Mouse (Mus musculus) kidney, adult 18-20 months (tissue): ENCODE measurements around the gene Acap1.
"Not testable (repeated sequence)": the region's sequence is repeated elsewhere in the genome, so short reads cannot be mapped to it uniquely, and the experiment has no call there.

Source experiments
- DNase-seq: peaks from one replicate; pipeline ENCODE4 v3.0.0; 2021

The Acap1 gene

DNA sequence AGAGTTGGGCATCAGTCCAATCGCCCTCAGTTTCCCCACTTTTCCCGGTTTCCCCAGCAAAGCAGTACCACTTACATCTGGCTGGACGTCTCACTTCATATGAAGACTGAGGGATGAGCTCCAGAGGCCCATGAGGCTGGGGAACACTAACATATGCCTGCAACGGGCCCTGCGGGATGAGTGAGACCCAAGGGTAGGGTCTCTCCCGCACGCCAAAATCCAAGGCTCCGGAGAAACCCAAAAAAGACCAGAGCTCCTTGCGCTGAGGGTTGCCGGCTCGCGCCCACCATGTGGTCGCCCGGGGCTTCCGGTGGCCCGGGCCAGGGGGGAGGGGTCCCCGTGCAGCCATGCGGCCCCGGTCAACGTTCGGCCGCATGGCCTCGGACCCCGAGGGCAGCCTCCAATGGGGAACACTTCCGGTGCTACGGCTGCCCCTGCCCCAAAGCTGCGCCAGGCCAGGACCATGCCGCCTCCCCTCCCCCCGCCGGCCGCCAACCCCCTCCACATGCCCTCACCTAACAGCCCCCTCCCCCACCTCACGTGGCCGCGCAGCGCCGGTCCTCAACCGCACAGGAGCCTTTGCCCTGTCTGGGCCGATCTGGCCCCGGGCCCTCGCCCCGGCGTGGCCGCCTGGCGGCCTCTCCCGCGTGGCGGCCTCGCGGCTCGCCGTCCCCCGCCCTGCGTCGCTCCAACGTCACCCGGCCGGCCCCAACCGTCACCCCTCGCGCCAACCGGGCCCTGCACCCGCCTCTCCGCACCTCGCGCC lies 25.1 kb upstream of the Acap1 start:
- peak; percentile 50 for DNase-seq

DNA sequence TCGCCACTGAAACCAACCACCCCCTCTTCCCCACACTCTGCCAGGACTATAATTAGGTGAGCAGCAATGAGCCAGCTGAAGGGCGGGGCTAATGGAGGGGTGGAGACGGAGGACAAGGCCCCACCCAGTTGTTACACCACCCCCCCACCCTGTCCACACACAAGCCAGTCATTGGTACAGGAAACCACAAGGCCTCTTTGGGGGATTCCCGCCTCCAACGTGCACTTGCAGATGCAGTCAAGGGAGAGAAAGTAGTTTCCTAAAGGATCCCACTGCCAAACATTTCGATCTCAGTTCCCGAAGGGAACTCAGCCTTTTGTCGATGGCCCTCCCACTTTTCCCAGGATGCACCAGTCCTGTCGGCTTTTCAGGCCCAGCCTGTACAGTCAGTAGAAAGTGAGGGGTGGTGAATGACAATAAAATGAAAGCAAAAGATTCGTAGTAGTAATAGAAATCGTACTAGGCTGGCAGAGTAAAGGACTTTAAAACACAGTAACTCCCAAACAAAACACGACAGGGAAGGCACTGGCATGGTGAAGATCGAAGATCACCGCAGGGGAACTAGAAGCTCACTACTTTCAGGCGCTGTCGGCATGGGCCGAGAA lies 24.4 kb upstream of the Acap1 start:
- DNase-seq, result peak; percentile 88

DNA sequence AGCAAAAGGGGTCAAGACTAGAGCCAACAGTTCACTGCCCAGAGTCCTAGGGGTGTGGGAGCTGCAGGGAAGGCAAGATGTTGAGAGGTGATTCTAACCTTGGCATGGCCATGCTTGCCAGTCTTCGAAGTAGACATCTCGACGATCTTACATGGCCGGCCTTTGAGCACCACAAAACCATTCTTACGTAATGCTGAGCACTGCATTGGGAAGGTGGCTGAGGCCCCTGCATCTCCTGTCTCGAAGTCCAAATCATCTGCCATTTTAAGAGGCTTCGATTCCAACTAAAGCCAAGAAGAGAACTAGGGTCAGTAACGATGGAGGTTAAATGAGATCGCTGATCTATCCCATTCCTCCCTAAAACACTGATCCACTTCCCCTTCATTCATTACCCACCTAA lies 23.7 kb upstream of the Acap1 start:
- no peak for DNase-seq

DNA sequence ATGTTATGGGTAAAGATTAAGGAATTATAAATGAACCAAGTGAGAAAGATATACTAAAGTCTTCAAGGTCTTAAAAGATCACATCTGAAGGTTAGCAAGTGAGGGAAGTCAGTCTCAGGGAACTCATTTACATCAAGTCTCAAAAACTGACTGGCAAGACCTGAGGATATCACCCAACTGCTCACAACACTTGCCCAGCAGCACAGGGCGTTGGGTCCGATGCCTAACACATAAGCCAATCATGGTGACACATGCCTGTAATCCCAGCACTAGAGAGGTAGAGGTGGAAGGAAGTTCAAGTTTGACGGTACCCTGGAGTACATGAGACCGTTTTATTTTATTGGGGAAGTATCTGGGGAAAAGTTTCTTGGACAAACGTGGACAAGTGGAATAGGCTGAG lies 22.8 kb upstream of the Acap1 start:
- DNase-seq, result no peak

DNA sequence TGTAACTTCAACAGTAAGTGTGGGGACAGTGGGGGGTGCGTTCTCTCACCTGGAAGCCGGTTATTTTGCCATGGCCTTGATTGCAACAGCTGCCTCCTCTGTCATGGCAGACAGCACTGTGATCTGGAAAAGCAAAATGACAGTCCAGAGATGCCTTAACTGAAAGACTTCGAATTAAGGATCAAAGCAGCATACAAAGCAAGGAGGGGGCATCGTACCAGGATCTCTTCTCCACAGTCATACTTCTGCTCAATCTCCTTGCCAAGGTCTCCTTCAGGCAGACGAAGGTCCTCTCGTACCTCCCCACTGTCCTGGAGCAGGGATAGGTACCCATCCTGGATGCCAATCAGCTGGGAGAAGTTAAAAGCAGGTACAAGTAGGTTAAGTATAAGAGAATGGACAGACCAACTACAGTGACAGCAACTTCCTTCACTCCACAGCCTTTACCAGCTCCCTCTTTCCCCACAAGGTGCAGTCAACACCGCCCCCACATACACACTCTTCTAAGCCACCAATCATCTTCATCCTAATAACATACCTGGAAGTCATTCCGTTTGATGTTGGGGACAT lies 22.1 kb upstream of the Acap1 start:
- no peak for DNase-seq

DNA sequence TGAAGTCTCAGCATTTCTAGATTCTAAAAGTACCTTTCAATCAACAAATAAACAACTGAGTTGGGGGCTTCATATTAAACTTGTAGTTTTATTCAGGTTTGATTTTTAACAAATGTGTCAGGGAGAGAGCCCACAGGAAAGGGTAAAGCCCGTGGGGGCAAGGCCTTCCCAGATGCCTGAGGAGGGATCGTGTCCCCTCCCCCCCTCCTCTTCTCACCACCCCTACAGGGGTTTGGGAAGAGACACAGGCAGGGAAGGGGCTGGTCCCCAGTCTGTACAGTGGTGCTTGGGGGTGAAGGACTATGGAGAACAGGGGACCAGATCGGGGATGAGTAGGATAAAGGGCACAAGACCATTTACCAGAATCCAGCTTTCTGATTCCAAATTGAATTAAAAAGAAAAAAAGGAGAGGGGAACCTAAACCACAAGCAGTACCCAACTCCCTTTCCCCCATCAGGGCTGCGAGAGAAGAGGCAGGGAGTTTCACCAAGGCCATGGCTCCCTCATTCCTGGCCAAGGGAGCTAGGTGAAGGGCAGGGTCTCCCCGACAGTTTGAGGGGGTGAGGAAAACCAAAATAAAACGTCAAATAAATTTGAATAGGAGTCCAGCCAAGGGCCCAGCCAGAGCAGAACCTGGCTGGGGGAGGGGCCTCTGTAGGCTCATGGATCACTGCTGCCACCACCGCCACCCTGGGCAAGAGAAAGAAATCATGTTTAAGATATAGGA lies 21.5 kb upstream of the Acap1 start:
- DNase-seq, result not testable (repeated sequence)

DNA sequence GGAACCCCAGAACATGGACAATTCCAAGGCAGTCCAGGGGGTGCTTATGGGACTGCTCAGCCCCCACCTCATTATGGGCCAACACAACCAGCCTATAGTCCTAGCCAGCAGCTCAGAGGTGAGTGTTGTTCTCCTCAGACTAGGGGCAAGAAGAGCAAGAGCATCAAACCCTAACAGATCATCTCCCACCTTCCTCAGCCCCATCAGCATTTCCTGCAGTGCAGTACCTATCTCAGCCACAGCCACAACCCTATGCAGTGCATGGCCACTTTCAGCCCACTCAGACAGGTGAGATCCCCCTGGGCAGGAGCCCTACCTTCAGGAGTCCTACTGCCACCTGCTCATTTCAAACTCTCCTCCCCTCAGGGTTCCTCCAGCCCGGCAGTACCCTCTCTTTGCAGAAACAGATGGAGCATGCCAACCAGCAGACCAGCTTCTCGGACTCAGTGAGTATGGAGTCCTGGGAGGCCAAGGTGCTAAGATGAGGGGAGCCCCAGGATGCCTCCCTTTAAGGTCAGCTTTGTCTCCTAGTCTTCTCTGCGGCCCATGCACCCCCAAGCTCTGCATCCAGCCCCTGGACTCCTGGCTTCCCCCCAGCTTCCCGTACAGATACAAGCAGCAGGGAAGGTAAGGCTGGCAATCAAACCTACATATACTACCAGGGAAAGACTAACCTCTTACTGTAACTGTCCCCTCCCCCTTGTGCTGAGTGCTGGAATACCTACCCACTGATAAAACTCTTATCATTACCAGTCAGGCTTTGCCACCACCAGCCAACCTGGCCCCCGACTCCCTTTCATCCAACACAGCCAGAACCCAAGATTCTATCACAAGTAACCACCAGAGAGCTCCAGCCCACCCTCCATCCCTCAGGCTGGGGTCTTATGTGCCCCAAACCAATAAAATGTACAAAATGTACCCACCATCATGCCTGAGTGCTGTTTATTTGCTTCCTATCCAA lies 20.6 kb upstream of the Acap1 start:
- DNase-seq, result no peak

DNA sequence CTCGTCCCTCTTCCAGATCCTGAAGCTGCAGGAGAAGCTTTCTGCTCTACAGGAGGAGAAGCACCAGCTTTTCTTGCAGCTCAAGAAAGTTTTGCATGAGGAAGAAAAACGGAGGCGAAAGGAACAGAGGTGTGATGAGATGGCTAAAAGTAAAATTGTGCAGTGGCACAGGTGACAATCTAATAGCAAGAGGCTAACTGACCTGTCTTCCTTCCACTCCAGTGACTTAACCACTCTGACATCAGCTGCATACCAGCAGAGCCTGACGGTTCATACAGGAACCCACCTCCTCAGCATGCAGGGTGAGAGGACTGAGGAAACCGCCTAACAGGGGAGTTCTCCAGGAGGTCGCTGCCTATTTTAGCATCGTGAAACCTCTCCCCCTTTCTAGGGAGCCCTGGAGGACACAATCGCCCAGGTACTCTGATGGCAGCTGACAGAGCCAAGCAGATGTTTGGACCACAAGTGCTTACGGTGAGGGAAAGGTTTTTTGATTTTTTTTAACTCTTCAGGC lies 19.6 kb upstream of the Acap1 start:
- DNase-seq, result no peak

DNA sequence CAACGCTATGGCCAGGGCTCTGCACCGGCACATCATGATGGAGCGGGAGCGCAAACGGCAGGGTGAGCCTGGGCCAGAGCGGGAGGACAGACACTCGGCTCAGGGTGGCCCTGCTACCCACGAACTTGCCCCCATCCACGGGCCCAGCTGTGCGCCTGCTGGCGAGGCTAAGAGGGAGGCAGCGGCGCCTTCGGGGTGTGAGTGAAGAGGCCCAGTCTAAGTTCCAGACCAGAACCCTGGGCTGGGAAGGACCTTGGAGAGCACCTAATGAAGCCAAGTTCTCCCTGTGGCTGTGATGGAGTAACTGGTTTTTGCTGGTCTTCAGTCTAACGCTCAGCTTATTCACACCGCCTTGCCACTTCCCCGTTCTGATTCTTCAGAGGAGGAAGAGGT lies 19.0 kb upstream of the Acap1 start:
- no peak for DNase-seq

DNA sequence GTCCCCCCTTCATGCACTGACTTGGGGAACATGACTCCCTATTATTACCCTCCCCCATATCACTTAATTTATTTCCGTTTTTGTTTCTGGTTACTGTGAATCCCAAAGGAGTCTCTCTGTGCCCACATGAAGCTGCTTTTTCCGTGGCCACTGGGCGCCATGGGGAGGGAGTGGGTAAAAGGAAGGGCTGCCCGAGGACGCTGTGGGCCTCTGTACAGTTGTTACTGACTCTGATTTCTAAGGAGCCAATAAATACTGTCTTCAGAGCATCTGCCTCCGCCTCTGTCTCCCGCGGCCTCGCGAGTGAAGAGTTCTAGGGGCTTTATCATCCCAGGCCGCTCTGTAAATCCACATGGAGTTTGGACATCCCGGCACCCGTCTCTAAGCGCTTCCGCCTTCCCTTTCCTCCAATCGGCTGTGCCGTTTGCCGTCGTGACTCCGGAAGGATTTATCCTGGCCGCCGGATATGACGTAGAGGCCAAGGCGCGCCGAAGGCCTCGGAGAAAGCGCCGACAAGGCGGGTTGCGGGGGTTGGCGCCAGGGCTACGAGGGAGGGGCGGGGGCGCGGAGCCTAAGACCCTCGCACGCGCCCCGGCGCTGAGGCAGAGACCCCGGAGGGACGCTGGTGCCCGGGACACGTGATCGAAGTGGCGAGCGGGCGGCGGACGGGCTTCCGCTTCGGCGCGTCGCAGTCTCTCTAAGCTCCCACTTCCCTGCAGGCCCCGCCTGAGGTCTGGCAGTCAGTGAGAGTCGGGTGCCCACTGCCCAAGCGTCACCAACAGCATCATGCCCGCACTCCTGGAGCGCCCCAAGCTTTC lies 18.4 kb upstream of the Acap1 start, which contains the start of gene Gps2:
Gene Gps2 (plus strand): TSS at position 335 of the 818 bp plus-strand sequence.
- DNase-seq, result peak; percentile 94

DNA sequence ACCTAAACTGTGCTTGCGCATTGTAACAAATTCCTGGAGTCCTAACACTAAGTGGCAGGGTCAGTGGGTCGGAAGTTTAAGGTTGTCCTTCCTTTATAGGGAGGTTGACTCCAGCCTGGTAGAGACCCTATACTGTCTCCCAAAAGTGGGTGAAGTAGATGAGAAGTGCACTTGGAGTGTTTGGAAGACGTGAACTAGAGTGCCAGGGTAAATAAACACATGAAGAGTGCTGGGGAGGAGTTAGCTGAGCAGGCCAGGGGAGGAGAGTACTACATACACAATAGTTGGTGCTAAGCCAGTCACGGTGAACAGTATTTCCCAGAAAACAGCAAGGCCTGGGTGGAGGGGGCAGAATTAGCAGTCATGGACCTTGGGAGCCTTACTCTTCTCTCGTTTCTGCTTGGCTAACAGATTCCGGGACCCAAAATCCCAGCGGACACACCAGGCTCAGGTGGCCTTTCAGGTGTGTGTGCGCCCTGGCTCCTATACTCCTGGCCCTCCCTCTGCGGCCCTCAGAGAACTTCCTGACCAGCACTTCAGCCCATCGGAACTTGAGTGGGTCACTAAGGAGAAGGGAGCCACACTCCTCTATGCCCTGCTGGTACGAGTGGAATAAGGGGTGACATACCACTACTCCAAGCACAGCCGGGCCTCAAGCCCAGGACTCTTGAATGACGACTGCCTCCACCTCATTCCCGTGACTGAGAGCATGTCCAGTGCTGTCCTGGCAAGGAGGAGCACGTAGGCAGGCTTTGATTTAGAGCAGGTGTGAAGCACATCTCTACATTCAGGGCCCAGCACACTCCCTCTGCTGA lies 17.6 kb upstream of the Acap1 start:
- no peak for DNase-seq

DNA sequence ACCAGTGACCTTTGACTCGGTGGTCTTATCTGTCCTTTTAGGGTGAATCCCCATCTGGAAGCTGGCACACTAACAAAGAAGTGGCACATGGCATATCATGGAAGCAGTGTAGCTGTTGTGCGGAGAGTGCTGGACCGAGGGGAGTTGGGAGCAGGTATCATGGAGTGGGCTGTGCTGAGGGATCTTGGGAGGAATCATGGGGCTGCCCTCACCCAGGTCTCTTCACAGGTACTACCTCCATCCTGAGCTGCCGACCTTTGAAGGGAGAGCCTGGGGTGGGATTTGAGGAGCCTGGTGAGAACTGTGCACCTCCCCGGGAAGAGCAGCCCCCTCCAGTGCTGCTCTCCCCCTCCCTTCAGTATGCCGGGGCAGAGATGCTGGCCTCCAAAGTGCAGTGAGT lies 16.4 kb upstream of the Acap1 start:
- no peak for DNase-seq

DNA sequence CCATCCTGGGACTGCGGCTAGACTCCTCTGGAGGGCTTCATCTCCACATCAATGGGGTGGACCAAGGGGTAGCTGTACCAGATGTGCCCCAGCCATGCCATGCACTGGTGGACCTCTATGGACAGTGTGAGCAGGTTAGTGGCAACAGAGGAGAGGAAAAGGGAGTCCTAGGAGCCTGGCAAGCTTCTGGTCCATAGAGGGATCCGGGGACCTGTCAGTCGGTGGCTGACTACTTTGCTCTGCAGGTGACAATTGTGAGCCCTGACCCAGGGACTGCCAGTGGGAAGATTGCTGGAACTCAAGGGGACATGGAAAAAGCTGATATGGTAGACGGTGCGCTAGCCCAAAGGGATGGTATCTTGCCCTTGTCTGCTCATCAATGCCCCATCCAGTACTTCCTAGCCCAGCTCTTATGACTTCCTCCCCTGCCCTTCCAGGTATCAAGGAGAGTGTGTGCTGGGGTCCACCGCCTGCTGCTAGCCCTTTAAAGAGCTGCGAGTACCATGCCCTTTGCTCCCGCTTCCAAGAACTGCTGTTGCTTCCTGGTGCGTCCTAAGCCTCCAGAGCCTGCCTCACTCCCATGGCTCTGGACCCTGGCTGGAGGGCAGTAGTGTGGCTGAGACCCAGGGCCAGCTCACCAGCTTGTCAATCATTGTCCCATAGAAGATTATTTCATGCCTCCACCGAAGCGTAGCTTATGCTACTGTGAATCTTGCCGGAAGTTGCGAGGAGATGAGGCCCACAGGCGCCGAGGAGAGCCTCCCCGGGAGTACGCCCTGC lies 15.6 kb upstream of the Acap1 start:
- peak; percentile 76 for DNase-seq

DNA sequence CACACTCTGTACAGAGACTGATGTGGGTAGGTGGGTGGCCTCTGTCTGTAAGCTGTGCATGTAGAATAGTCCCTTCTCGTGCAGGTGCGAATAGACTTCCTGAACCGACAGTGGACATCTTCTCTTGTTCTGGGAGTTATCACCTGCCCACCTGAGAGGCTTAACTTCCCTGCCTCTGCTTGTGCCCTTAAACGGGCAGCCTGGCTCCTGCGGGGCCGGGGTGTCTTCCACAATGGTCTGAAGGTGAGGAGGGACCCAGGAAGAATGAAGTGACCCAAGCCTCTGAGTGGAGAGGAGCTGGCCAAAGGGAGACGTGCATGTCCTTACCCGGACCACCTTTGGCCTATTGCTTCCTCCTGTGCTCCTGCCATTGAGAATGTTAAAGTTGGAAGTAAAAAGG lies 14.8 kb upstream of the Acap1 start:
- no peak for DNase-seq

DNA sequence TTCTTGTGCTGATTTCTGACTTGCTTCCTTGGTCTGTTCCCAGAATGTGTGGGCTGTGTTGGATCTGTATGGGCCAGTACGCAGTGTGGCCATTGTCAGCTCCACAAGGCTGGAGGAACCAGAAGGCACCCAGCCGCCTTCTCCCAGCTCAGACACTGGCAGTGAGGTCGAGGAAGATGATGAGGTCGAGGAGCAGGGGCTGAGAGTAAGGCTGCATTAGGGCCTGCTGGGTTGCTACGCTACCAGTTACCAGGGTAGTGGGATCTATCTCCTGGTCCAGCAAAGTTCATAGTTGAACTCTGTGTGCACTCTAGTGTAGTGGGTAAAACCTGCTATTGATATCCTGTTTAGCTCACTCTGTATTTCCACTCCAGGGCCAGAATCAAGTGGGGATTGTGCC lies 13.8 kb upstream of the Acap1 start:
- no peak for DNase-seq

DNA sequence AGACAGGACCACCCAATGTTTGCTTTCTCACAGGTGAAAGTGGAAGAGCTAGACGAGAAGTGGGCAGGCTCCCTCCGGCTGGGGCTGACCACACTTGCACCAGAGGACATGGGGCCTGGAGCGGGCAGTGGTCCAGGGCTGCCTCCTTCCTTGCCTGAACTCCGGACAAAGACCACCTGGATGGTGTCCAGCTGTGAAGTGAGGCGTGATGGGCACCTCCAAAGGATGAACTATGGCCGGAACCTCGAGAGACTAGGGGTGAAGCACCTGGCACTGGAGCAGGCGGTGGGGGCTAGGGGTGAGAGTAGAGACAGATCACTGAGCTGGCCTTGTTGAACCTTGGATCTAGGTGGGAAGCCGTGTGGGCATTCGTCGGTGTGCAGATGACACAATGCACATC lies 13.3 kb upstream of the Acap1 start:
- peak; percentile 90 for DNase-seq

DNA sequence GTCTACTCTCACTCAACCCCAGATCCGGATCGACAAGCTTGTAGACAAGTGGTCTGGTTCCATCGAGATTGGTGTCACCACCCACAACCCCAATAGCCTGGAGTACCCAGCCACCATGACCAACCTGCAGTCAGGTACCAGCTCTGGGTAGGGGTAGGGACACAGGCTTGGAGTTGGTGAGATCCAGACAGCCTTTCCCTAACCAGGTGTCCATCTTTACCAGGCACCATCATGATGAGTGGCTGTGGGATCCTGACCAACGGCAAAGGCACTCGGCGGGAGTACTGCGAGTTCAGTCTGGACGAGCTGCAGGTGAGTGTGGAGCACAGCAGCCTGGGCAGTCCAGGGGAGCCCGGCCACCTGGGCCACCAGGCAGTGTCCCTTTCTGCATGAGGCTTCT lies 9.0 kb upstream of the Acap1 start:
- DNase-seq, result no peak

DNA sequence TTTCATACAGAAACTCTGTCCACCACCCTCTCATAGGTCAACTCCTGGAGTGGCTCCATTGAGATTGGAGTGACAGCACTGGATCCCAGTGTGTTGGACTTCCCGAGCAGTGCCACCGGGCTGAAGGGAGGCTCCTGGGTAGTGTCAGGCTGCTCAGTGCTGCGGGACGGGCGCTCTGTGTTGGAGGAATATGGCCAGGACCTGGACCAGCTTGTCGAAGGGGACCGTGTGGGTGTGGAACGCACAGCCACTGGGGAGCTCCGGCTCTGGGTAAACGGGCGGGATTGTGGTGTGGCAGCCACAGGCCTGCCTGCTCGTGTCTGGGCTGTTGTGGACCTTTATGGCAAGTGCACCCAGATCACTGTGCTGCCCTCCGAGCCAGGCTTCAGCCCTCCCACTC lies 7.6 kb upstream of the Acap1 start:
- DNase-seq, result no peak

DNA sequence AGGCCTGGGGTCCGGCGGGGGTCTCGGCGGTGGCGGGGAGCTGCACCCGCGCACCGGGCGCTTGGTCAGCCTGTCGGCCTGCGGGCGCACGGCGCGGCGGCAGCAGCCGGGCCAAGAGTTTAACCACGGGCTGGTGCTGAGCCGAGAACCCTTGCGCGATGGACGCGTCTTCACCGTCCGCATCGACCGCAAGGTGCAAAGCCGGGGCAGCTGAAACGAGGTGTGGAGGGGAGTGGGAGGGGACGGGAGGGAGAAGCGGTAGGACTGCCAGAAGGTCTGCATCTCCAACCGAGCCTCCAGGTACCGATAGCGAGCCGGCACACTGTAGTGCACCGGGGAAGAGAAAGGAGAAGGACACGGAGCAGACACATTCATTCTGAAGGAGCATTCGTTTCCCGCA lies 6.7 kb upstream of the Acap1 start:
- DNase-seq, result peak; percentile 55

DNA sequence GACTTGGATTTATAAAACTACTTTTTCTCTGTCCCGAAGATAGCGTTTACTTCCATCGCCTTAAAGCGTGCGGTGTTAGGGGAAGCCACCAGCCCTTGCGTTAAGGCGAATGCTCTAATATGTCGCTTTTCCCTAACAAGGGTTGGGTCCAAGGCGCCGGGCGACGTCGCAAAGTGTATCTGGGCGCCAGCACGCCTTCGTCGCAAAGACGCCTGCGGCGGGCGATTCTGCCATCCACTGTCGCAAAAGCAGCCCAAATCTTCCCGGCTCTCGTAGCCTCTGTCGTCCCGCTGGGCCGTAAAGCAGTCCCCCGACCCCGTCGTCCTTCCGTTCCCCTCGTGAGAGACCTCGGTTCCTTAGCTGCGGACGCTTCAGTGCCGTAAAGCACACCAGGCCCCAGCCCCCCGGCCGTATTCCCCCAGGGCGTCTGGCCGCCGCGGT lies 6.1 kb upstream of the Acap1 start:
- DNase-seq, result peak; percentile 93
